Mouse (Mus musculus) G1E (cell line): ENCODE data around the gene 4933428M09Rik.

Experiments
- CTCF ChIP-seq: IDR thresholded peaks from 2 replicates; pipeline ENCODE4 v1.5.1; 2012; ENCODE audit warnings: low read depth, low read length, inconsistent platforms, mixed read lengths
- GATA1 ChIP-seq: IDR thresholded peaks from 2 replicates; pipeline ENCODE4 v1.6.1; 2012; ENCODE audit warnings: borderline replicate concordance, low read length, inconsistent platforms, mixed read lengths
- GATA2 ChIP-seq: IDR thresholded peaks from 2 replicates; pipeline ENCODE4 v1.6.1; 2012; ENCODE audit warnings: low read depth, low read length, inconsistent platforms, borderline replicate concordance
- POLR2AphosphoS5 ChIP-seq: IDR thresholded peaks from 2 replicates; pipeline ENCODE4 v1.6.1; 2012; ENCODE audit warnings: low read depth, low read length, inconsistent platforms; ENCODE audit not compliant: insufficient replicate concordance
- TAL1 ChIP-seq: conservative IDR thresholded peaks from 2 replicates; pipeline ENCODE4 v1.6.1; 2012; ENCODE audit warnings: low read depth, low read length, inconsistent platforms, mixed read lengths

DNA sequence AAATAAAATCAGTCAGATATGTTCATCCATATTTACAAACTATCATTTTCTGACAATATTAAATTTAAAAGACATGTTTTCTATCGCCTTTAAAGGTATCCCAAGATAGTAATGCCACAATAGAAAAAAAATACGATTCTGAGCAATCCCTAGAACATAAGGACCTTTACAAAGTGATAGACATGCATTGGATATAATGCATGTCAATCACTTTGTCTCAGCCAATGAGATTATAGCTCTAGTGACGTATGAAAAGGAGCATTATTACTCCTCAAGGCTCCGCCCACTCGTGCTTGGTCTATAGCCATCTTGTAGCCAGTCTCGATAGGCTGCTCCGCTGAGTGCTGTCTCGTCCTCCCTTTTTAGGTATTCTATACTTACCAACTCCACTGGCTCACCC lies at the start of gene 4933428M09Rik:
- TF ChIP-seq CTCF (no peak), GATA1 (no peak), POLR2AphosphoS5 (no peak), TAL1 (no peak), GATA2 (no peak)
